Mouse (Mus musculus) adrenal gland (tissue): ENCODE measurements at regions not wholly inside any gene's neighbourhood (a gene's known extent, or its start where the extent isn't known, plus 50 kb on each side); places are given as distances from the start of the nearest gene placed in this dataset.
"Not testable (repeated sequence)": the region's sequence is repeated elsewhere in the genome, so short reads cannot be mapped to it uniquely, and the experiment has no call there.

Source experiments
- intact Hi-C: fragments of 180-260 bp; cut with DNase I; formaldehyde crosslinking; loops from one replicate; pipeline ENCODE4 v1.15.1; 2025

DNA sequence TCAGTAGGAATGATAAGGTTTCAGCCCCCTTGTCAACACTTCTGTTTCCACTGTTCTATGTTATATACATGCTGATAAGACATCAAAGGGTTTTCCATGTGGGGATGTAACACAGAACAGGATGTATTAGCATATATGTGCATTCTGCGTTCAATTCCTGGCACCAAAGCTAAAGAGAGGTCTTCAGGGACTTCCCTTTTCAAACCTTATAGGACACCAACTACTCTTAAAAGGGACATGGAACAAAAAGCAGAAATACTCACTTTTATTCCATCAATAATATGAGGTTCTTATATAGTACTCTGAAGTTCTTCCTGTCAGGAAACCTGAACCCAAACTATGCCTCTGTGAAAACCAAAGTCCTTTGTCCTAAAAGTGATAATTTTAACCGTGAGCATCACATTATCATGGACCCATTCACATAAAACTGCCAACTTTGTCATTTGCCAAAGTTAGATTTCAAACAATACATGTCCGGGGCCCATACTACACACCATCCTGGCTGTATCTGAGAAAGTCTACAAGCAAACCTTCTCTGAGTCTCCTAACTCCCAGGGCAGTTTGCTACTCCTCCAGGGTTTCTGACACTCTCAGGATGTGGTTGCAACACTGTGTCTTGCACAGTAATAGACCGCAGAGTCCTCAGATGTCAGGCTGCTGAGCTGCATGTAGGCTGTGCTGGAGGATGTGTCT lies 928.2 kb upstream of the Zfp386 start:
- intact Hi-C loops, result not testable (repeated sequence)

DNA sequence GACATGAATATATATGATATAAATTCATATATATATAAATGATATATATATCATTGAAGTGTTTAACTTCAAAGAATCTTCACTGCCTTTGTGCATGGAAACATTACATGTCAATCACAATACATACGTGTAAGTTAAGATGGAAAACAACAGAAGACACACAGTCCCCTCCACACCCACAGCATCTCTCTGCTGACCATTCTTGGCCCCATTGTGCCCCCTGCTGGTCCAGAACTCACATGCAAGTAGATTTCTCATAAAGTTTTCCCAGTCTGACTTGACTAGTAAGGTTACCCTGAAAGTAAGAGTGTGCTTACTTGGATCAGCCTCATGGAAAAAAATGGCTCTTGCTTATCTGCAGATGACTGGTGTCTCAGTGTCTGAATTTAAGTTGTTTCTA lies 926.3 kb upstream of the Zfp386 start:
- intact Hi-C loops, result no loop called here

DNA sequence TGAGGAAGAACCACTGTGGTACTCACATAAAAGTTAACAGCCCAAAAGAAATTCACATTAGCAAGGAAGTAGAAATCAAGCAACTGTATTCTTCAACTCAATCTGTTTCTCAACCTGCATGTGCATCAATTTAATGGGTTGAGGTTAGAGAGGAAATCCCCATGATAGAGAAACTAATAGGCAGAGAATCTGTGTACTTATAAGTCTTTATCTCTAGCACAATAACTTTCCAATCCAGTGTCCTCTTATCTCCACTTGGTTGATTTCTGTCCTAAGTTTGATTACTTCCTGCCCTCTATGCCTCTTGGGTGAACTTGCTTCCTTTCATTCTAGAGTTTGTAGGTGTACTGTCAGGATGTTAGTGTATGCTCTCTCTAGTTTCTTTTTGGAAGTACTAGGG lies 925.6 kb upstream of the Zfp386 start:
- intact Hi-C loops, result no loop called here

DNA sequence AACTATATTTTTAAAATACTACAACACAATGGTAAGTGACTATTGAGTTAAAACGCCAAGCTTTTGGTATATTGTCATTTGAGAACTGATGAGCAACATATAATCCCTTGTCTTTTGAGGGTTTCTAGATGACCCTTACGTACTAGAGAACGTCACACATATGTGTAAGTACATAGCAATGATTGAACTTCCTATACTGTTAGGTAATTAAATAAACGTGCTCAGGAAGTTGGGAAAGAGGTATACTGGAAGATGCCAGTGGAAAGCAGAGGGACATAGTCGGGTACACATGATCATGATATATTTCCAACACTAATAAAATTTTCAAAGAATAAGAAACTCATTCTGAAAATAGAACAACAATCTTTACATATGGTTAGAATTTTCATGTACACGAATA lies 914.6 kb upstream of the Zfp386 start:
- intact Hi-C loops, result not testable (repeated sequence)

DNA sequence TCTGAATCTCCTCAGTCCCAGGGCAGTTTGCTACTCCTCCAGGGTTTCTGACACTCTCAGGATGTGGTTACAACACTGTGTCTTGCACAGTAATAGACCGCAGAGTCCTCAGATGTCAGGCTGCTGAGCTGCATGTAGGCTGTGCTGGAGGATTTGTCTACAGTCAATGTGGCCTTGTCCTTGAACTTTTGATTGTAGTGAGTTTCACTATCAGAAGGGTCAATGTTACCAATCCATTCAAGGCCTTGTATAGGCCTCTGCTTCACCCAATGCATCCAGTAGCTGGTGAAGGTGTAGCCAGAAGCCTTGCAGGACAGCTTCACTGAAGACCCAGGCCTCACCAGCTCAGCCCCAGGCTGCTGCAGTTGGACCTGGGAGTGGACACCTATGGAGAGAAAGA lies 902.1 kb upstream of the Zfp386 start:
- intact Hi-C loops, result not testable (repeated sequence)

DNA sequence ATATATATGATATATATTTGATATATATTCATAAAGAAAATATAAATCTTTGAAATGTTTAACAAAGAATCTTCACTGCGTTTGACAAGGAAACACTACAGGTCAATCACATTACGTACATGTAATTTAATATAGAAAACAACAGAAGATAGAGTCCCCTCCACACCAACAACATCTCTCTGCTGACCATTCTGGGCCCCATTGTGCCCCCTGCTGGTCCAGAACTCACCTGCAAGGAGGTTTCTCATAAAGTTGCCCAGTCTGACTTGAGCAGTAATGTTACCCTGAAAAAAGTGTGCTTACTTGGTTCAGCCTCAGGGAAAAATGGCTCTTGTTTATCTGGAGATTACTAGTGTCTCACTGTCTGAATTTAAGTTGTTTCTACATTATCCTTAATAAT lies 901.1 kb upstream of the Zfp386 start:
- intact Hi-C loops, result not testable (repeated sequence)

DNA sequence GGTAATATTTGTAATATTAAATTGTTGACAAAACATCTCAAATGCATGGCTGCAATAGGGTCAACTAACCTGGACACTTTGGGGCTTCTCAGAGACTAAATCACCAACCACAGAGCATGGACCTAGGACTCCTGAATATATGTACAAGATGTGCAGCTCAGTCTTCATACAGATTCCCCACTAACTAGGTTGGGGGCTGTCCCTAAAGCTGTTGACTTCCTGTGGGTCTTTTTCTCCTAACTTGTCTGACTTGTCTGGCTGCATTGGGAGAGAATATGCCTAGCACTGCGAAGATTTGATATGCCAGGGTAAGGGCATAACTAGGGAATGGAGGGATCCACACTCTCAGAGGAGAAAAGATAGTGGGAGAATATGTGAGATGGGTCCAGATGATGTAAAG lies 895.6 kb upstream of the Zfp386 start:
- intact Hi-C loops, result not testable (repeated sequence)

DNA sequence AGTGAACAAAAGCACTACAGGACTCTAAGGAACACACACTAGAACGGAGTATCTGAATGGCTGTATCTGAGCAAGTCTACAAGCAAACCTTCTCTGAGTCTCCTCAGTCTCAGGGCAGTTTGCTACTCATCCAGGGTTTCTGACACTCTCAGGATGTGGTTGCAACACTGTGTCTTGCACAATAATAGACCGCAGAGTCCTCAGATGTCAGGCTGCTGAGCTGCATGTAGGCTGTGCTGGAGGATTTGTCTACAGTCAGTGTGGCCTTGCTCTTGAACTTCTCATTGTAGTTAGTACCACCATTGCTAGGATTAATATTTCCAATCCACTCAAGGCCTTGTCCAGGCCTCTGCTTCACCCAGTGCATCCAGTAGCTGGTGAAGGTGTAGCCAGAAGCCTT lies 889.3 kb upstream of the Zfp386 start:
- intact Hi-C loops, result not testable (repeated sequence)

DNA sequence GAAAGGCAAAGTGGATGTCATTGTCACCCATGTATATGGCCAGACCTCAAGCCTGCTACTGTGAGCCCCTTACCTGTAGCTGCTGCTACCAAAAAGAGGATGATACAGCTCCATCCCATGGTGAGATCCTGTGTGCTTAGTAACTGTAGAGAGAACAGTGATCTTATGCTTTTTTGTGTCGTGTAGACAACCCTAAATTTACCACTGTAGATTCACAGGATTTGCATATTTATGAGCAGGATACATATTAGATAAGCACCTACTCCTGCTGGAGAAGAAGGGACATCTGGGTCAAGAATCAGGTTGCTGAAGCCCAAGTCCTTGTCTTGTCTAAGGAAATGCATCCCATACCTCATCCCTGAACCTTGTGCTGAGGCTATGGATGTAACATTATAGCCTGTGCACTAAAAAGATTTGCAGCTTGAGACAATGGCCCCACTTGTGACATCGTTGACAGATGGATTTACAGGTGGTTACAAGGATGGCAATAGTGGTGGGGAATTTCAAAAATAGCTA lies 888.7 kb upstream of the Zfp386 start:
- intact Hi-C loops, result not testable (repeated sequence)

DNA sequence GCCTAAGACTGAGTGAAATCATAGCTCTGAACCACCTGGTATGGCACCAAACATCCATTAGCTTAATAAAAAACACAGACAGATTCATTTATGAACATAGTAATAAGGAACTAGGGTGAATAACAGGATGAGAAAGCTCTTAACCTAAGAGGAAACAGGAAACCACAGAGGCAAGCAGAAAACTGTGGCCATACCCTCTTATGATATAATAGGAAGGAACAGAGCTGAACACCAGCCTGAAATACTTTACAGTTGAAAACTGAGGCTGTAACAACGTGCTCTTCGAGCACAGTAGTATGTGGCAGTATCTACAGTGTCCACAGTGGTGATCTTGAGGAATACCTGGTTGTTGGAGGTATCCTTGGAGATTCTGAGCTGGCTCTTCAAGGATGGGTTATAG lies 882.0 kb upstream of the Zfp386 start:
- intact Hi-C loops, result not testable (repeated sequence)

DNA sequence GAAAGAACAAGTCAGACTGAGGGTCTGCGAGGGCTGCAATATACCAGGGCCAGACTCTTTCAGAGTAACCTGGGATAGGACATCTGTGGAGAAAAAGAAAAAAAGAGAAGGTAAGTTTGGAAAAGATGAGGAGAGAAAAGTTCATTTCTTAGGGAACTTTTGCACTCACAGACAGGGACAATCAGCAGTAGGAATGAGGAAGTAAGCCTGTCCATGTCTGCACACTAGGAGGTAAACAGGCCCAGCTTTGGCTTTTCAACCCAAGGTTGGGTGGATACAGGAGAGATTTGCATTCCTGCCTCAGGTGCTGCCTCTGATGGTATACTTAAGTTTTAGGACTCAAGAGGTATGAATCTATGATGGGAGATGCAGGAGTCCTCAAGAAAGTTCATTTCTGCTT lies 881.5 kb upstream of the Zfp386 start:
- intact Hi-C loops, result not testable (repeated sequence)

DNA sequence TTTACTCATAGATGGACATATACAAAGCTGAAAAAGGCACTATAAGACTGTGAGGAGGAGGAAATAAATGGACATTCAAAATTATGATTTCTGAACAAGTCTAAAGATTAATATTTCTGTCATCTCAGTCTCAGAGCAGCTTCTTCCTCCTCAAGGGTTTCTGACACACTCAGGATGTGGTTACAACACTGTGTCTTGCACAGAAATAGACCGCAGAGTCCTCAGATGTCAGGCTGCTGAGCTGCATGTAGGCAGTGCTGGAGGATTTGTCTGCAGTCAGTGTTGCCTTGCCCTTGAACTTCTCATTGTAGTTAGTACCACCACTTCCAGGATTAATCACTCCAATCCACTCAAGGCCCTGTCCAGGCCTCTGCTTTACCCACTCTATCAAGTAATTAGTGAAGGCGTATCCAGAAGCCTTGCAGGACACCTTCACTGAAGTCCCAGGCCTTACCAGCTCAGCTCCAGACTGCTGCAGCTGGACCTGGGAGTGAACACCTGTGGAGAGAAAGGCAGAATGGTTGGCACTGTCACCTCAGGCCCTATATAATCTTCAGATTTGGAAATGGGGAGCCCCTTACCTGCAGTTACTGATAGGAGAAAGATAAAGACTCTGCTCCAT lies 853.9 kb upstream of the Zfp386 start:
- intact Hi-C loops, result no loop called here

DNA sequence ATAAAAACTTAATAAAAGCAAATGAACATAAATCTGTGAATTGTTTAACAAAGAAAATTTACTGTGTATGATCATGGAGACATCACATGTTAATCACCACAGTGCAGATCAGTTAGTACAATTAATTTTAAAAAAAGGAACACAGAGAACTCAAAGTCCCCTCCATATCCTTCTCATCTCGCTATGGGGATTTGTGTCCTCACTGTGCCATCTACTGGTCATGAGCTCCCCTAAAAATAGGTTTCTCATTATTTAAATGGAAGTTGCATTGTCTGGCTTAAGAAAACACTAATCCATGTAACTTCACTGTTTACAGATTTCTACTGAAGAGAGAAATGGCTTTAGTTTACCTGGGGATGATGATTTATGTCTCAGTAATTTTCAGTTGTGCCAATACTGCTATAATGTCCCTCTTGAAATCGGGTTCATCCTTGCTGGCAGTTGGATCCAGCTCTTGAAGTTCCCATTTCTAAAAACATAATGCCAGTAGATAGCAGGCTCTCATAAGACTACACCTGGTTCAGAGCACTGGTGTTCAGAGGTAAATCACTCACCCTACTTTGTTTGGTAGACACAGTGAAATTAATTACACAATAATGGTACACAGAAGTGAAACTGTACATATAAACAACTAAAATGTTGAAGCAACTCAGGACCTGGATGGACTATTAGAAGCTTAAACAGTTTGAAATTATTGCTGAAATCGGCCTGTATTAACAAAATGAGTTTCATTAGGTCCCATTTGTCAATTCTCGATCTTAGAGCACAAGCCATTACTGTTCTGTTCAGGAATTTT lies 850.0 kb upstream of the Zfp386 start:
- intact Hi-C loops, result no loop called here

DNA sequence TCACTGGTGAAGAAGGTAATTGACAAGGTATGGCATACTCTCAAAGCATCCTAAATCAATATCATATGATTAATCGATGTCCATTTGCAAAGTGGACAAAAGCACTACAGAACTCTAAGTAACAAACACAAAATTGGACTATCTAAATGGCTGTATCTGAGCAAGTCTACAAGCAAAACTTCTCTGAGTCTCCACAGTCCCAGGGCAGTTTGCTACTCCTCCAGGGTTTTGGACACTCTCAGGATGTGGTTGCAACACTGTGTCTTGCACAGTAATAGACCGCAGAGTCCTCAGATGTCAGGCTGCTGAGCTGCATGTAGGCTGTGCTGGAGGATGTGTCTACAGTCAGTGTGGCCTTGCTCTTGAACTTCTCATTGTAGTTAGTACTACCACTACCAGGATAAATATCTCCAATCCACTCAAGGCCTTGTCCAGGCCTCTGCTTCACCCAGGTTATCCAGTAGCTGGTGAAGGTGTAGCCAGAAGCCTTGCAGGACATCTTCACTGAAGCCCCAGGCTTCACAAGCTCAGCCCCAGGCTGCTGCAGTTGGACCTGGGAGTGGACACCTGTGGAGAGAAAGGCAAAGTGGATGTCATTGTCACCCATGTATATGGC lies 839.6 kb upstream of the Zfp386 start:
- intact Hi-C loops, result not testable (repeated sequence)

DNA sequence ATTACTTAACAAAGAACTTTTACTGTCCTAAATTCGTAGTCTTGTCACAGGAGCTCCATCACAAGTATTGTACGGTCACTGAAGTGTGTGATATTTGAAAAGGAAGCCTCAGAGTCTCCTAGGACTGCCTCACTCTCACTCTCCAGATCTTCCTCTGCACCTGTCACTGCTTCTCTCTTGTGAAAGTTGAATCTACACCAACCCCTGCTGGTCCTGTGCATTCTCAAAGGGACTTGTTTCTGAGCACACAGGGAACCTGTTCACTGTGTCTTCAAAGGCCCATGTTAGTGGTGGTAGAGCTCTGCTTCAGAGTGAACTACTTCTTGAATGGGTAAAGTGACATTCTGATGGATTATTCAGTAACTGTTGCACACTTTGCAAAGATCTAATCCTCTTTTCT lies 824.9 kb upstream of the Zfp386 start:
- intact Hi-C loops, result no loop called here

DNA sequence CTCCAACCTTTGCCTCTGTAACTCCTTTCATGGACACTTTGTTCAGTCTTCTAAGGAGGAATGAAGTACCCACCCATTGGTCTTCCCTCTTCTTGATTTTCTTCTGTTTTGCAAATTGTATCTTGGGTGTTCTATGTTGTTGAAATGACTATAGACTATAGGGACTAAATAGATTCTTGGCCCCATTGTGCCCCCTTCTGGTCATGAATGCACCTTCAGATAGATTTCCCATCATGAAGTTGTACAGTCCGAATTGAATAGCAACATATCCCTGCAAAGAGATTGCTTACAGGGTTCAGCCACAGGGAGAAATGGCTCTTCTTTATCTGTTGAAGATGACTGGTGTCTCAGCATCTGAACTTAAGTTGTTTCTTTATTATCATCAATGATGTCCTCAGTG lies 817.6 kb upstream of the Zfp386 start:
- intact Hi-C loops, result no loop called here

DNA sequence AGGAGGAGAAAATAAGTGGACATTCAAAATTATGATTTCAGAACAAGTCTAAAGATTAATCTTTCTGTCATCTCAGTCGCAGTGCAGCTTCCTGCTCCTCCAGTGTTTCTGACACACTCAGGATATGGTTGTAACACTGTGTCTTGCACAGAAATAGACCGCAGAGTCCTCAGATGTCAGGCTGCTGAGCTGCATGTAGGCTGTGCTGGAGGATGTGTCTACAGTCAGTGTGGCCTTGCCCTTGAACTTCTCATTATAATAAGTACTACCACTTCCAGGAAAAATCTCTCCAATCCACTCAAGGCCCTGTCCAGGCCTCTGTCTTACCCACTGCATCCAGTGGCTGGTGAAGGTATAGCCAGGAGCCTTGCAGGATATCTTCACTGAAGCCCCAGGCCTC lies 804.9 kb upstream of the Zfp386 start:
- intact Hi-C loops, result not testable (repeated sequence)

DNA sequence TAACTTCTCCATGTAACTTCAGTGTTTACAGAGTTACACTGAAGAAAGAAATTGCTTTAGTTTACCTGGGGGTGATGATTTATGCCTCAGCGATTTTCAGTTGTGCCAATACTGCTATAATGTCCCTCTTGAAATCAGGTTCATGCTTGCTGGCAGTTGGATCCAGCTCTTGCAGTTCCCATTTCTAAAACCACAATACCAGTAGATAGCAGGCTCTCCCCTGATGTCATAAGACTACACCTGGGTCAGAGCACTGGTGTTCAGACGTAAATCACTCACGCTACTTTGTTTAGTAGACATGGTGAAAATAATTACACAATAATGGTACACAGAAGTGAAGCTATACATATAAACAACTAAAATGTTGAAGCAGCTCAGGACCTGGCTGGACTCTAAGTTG lies 800.2 kb upstream of the Zfp386 start:
- intact Hi-C loops, result not testable (repeated sequence)

DNA sequence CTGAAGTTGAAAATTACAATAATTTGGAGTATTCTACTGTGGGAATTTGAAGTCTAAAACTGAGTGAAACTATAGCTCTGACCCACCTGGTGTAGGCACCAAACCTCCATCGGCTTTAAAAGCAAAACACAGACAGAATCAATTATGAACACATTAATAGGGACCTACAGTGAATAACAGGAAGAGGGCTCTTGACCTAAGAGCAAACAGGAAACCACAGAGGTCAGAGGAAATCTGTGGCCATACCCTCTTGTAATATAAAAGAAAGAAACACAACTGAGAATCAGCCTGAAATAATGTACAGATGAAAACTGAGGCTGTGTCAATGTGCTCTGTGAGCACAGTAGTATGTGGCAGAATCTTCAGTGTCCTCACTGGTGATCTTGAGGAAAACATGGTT lies 789.7 kb upstream of the Zfp386 start:
- intact Hi-C loops, result no loop called here

DNA sequence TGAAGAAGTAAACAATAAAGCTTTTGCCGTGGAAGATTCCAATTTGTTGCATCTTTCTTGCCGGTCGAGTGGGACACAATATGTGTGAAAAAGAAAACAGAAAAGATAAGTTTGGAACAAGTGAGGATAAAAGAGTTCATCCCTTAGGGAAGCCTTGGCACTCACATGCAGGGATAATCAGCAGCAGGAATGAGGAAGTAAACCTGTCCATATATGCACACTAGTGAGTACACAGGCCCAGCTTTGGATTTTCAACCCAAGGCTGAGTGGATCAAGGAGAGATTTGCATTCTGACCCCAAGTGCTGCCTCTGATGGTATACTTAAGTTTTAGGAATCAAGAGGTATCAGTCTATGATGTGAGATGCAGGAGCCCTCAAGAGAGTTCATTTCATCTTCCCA lies 788.8 kb upstream of the Zfp386 start:
- intact Hi-C loops, result no loop called here

DNA sequence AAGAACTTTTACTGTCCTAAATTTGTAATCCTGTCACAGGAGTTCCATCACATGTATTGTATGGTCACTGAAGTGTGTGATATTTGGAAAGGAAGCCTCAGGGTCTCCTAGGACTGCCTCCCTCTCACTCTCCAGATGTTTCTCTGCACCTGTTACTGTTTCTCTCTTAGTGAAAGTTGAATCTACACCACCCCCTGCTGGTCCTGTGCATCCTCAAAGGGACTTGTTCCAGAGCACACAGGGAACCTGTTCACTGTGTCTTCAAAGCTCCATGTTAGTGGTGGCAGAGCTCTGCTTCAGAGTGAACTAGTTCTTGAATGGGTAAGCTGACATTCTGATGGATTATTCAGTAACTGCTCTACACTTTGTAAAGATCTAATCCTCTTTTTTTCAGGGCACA lies 785.1 kb upstream of the Zfp386 start:
- intact Hi-C loops, result not testable (repeated sequence)

DNA sequence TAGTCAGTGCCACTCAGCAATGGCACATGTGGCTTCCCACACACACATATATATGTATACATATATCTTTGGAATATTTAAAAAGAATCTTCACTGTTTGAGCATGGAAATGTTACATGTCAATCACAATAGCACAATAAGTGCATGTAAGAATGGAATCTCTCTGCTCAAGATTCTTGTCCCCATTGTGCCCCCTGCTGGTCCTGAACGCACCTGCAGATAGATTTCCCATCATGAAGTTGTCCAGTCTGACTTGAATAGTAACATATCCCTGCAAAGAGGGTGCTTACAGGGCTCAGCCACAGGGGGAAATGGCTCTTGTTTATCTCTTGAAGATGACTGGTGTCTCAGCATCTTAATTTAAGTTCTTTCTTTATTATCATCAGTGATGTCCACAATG lies 770.8 kb upstream of the Zfp386 start:
- intact Hi-C loops, result not testable (repeated sequence)
